Mouse (Mus musculus) frontal cortex, adult 2 months (tissue): ENCODE measurements around the gene Cfap126. TPM values are rescaled to one million over a fixed set of nuclear protein-coding genes. Genes with fewer than 3 reads are reported as not detected.
A peak's percentile ranks its signal among the peaks of the same experiment; 100 is the strongest.
"Not testable (repeated sequence)": the region's sequence is repeated elsewhere in the genome, so short reads cannot be mapped to it uniquely, and the experiment has no call there.

Source experiments
- DNase-seq, 2 experiments: peaks; one replicate each; pipeline ENCODE4 v3.0.0; 2022; ENCODE audit warnings: low spot score in 1 of 2; ENCODE audit errors: extremely low spot score in 1 of 2
- polyA plus RNA-seq: library from polyadenylated mRNA; depleted of rRNA; stranded (reverse); fragments of >200 nt; gene quantifications from 2 replicates; pipeline ENCODE4 v1.2.3, GENCODE M21; 2012

Gene Cfap126
- polyA plus RNA-seq, 1 experiment: 1.4 TPM

- DNase-seq: no peak
These were observed 7.2 kb downstream of the Cfap126 start for GRCm38 (mm10) chr1:171120893-171121292.

- no peak for DNase-seq
These were observed 8.1 kb downstream of the Cfap126 start for GRCm38 (mm10) chr1:171121839-171122238.

- no peak for DNase-seq
These were observed 9.2 kb downstream of the Cfap126 start for GRCm38 (mm10) chr1:171122932-171123331.

GRCm38 (mm10) chr1:171124398-171124797 is 10.7 kb downstream of the Cfap126 start:
- no peak for DNase-seq

GRCm38 (mm10) chr1:171129251-171129650 is 15.5 kb downstream of the Cfap126 start:
- DNase-seq: peak; percentile 39 to 50

GRCm38 (mm10) chr1:171130971-171131370 is 17.3 kb downstream of the Cfap126 start:
- no peak for DNase-seq

GRCm38 (mm10) chr1:171135600-171135999 is 21.9 kb downstream of the Cfap126 start:
- no peak for DNase-seq

- DNase-seq: not testable (repeated sequence)
These were observed 23.9 kb downstream of the Cfap126 start for GRCm38 (mm10) chr1:171137486-171138155.

- DNase-seq: not testable (repeated sequence)
These were observed 29.3 kb downstream of the Cfap126 start for GRCm38 (mm10) chr1:171142981-171143380.

GRCm38 (mm10) chr1:171149974-171150760 is 36.4 kb downstream of the Cfap126 start, which contains the start of the genes Sdhc and Mpz:
Gene Sdhc (minus strand): TSS chr1:171150603.
Gene Mpz (plus strand): TSS chr1:171150711.
- DNase-seq: peak; percentile 91 to 97

GRCm38 (mm10) chr1:171150838-171151391 is 37.2 kb downstream of the Cfap126 start:
- peak; percentile 45 to 63 for DNase-seq

GRCm38 (mm10) chr1:171151966-171152365 is 38.2 kb downstream of the Cfap126 start:
- no peak for DNase-seq

- peak in 1 of 2 experiments; percentile 25 for DNase-seq
These were observed 42.9 kb downstream of the Cfap126 start for GRCm38 (mm10) chr1:171156644-171157043.

- no peak for DNase-seq
These were observed 44.2 kb downstream of the Cfap126 start for GRCm38 (mm10) chr1:171157965-171158364.

- no peak for DNase-seq
These were observed 45.8 kb downstream of the Cfap126 start for GRCm38 (mm10) chr1:171159485-171159975.

- DNase-seq: no peak
These were observed 48.8 kb downstream of the Cfap126 start for GRCm38 (mm10) chr1:171162526-171162925.

GRCm38 (mm10) chr1:171164258-171164657 is 50.5 kb downstream of the Cfap126 start:
- DNase-seq: no peak

- DNase-seq: no peak
These were observed 52.1 kb downstream of the Cfap126 start for GRCm38 (mm10) chr1:171165629-171166345.

- DNase-seq: no peak
These were observed 55.2 kb downstream of the Cfap126 start for GRCm38 (mm10) chr1:171168906-171169305.

- no peak for DNase-seq
These were observed 56.2 kb downstream of the Cfap126 start for GRCm38 (mm10) chr1:171169913-171170312.

- no peak for DNase-seq
These were observed 57.4 kb downstream of the Cfap126 start for GRCm38 (mm10) chr1:171171138-171171537.
